Mouse (Mus musculus): ENCODE data around the gene Pcbp2. TPM values are rescaled to one million over a fixed set of nuclear protein-coding genes. Genes with fewer than 3 reads are reported as not detected.
A peak's percentile ranks its signal among the peaks of the same experiment; 100 is the strongest.

Pcbp2 gene
- total RNA-seq, 2 experiments from 2014 or later = 350 to 411 TPM

DNA sequence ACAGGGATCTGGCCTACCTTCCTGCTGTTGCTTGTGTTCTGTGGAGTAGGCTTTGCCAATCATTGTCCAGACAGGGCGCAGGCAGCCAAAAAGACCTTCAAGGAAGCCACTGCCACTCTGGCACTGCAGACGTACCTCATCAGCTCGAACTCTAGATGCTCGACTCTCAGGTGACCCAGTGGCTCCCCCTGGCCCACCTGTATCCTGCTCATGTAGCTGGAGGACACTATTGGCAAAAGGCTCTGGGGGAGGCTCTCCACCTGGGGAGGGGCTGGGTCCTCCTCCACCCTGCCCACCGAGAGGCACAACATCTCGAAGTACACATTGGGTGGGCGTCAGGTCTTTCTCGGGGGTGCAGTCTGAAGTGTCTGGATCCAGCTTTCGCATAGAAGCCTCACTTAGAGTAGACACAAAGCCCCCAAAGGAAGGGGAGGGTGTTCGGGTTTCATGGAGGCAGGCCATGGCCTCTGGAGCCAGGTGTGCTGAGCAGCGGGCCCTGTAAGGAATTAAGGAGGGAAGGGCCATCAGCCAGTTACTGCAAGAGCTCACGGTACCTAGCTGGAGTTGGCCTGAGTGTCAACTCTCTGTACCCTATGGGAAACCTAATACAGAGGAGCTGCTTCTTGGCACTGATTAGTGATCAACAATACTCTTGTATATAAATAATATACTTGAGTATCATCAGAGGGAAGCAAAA is 34.9 kb downstream of the Pcbp2 start:
- no peak for DNase-seq
- intact Hi-C loops (cut with DNase I) = no loop called here

- intact Hi-C loops (cut with DNase I) = no loop called here
Observed at GRCm38 (mm10) chr15:102505770-102506463, 35.6 kb downstream of the Pcbp2 start.

DNA sequence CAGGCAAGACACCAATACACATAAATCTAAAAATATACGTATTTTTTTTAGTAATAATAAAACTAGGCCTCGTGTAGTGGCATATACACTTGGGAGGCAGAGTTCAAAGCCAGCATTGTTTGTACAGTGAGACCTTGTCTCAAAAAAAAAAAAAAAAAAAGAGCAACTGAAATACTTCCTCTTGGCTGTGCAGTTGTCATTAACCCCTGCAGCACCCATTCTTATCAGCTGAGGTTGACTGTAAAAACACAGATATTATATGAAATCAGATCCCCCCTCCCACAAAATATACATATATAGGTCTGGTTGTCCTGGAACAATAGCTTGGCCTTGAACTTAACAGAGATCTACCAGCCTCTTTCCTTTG is 36.1 kb downstream of the Pcbp2 start:
- intact Hi-C loops (cut with DNase I) = no loop called here
- no peak for DNase-seq

More at GRCm38 (mm10) chr15:102505770-102506463, 35.6 kb downstream of the Pcbp2 start:
- no peak for DNase-seq

GRCm38 (mm10) chr15:102506864-102507263 is 36.5 kb downstream of the Pcbp2 start:
- DNase-seq = no peak
- intact Hi-C loops (cut with DNase I) = no loop called here

- intact Hi-C loops (cut with DNase I) = no loop called here
- DNase-seq = no peak
Observed at GRCm38 (mm10) chr15:102507561-102507960, 37.2 kb downstream of the Pcbp2 start.

- intact Hi-C loops (cut with DNase I) = no loop called here
- DNase-seq = no peak
Observed at GRCm38 (mm10) chr15:102508336-102508735, 38.0 kb downstream of the Pcbp2 start.

- no peak for DNase-seq
- intact Hi-C loops (cut with DNase I) = loop anchor here (5.0 kb wide), 1 partner anchor 33 kb away; no protein-coding TSS in a partner anchor
Observed at GRCm38 (mm10) chr15:102510110-102510509, 39.8 kb downstream of the Pcbp2 start.

DNA sequence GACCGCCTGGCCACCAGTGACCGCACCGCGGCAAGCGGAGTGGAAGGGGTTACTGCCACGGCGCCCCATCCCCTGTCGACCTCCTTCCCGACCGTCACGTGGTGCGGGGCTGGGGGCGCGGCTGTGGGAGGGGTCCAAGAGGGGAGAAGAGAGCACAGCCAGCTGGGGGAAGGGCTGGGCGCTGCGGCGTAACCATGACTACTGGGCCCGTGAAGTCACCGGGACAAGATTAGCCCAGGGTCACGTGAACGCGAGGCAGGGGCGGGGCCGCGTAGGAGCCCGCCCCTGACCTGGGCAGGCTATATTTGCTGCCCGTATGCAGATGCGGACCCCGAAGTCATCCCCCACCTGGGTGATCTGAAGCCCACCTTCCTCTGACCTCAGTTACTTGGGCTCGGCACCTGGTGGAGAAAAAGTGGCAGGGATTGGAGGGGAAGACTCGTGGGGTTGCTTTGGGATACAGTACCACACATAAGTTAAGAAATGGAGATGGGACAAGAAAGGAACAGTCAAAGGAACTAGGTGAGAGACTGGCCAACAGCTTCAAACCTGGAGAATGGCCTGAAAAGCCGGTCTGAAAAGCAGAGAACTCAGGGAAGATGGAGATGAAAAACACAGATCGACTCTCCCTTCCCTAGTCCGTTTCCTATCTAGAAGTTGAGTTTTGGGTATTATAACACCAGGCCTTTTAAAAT is 40.4 kb downstream of the Pcbp2 start:
- peak; percentile 66 to 68 for DNase-seq
- intact Hi-C loops (cut with DNase I) = loop anchor here (5.0 kb wide), 1 partner anchor 33 kb away; no protein-coding TSS in a partner anchor

- intact Hi-C loops (cut with DNase I) = loop anchor here (5.0 kb wide), 1 partner anchor 34 kb away; no protein-coding TSS in a partner anchor
- DNase-seq = no peak
Observed at GRCm38 (mm10) chr15:102511285-102511833, 41.0 kb downstream of the Pcbp2 start.

- intact Hi-C loops (cut with DNase I) = loop anchor here (5.0 kb wide), 1 partner anchor 35 kb away; no protein-coding TSS in a partner anchor
- DNase-seq = no peak
Observed at GRCm38 (mm10) chr15:102512010-102512409, 41.7 kb downstream of the Pcbp2 start.

GRCm38 (mm10) chr15:102512471-102512870 is 42.1 kb downstream of the Pcbp2 start:
- DNase-seq = no peak
- intact Hi-C loops (cut with DNase I) = loop anchor here (5.0 kb wide), 1 partner anchor 35 kb away; no protein-coding TSS in a partner anchor

DNA sequence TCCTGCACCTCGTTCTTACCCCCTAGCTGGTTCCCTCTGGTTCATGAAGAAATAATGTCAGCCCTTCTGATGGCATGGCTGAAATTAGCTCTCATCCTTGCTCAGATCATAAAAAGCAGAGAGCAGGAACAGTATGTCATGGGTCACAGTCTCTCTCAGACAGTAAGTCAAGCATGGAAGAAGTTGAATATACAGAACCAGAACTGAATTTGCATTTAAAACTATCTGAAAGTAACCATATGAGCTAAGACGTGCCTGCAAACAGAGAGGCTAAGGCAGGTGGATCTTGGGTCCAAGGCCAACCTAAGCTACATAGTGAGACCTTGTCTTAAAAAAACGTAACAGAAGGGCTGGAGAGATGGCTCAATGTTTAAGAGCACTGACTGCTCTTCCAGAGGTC is 42.7 kb downstream of the Pcbp2 start:
- intact Hi-C loops (cut with DNase I) = loop anchor here (5.0 kb wide), 1 partner anchor 36 kb away; no protein-coding TSS in a partner anchor
- no peak for DNase-seq

DNA sequence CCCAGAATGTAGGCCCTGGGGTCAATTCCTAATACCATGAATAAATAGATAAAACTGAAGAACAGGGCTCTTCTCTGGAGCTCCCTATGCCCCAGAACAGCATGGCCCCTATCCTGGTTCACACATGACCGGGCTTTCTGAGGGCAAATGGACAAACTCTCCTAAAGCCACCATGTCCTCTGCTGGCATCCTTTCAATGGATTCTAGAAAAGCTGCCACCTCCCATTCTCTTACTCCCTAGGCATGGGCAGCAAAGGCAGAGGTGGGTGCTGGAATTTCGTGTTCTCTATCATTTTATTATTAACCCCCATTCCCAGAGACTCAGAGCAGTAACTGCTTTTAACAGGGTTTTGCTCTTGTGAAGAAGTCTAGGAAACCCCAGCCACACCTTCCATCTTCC is 44.9 kb downstream of the Pcbp2 start:
- no peak for DNase-seq
- intact Hi-C loops (cut with DNase I) = no loop called here

DNA sequence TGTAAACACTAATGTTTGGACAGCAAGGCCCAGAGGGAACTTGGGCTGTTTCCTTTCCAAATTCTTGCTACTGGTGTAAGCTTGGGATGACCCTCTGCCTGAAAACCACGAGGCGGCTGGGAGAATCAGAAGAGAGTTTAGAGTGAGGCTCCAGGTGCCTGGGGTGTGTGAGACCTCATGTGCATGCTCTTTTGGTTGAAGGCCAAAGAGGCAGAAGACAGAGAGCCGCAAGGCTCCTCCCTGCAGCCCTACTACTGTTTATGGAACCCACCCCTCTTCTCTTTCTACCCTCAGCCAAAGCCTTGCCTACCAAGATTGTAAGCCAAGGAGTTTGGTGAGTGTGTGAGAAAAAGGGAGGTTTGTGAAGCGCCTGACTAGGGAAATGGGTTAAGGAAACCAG is 45.5 kb downstream of the Pcbp2 start:
- intact Hi-C loops (cut with DNase I) = no loop called here
- DNase-seq = no peak

DNA sequence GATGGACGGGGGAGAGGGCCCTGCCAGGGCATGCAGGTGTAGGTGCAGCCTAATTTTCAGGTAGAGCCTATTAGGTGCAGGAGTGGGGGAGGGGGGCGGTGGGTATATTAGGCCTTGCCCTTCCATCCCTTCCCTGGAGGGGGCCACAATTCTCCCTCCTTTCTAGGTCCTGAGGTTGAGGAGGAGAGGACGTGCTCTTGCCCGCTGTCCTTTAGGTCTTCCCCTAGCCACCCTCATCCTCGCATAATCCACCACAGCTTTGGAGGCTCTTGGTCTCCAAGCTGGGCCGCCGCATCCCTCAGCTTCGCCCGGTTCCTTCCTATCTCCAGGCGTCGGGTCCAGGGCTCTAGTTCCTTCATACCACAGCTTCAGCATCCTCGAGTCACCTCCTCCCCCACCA is 46.0 kb downstream of the Pcbp2 start:
- intact Hi-C loops (cut with DNase I) = no loop called here
- no peak for DNase-seq

- peak; percentile 59 to 77 for DNase-seq
- intact Hi-C loops (cut with DNase I) = no loop called here
Observed at GRCm38 (mm10) chr15:102516728-102517404, 46.5 kb downstream of the Pcbp2 start, which contains the start of gene Map3k12. TSS of gene Map3k12 (minus strand) at chr15:102517064.

DNA sequence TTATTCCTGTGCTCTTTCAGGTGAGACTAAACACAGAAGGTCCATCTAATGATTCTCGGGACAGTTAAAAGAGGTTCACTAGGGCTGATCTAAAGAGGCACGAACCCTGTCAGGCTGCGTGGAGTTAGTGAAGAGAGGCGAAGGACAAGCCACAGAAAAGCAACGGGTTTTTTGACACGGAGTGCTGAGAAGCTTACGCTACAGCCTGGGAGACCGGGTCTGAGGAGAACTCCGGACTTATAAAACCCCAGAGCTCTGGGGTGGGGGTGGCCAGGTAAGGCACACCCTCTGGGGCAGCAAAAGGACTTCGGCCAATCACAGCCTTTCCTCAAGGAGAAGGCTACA is 47.3 kb downstream of the Pcbp2 start:
- DNase-seq = no peak
- intact Hi-C loops (cut with DNase I) = no loop called here

GRCm38 (mm10) chr15:102517976-102518858 is 47.9 kb downstream of the Pcbp2 start, which contains the start of gene Tarbp2:
TSS of gene Tarbp2 (plus strand) at chr15:102518192.
- intact Hi-C loops (cut with DNase I) = no loop called here

DNA sequence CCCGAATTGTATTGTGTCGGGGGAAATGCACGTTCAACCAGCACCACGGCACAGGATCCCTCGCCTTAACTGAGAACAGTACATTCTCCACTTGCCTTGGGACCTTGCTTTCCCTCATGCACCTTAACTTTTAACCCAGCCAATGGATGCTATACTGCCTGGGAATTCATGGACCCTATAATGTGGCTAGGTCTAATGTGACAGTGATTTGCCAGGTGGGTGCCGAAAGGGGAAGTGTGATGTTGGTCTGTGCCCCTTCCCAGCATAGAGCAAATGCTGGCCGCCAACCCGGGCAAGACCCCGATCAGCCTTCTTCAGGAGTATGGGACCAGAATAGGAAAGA is 48.5 kb downstream of the Pcbp2 start:
- intact Hi-C loops (cut with DNase I) = no loop called here

More at GRCm38 (mm10) chr15:102517976-102518858, 47.9 kb downstream of the Pcbp2 start, which contains the start of gene Tarbp2:
- peak; percentile 99 to 100 for DNase-seq

More for the DNA sequence above, 48.5 kb downstream of the Pcbp2 start:
- DNase-seq = no peak

All from gastrocnemius, postnatal 36 days (tissue).